Mouse (Mus musculus): Measurements from ENCODE around the gene Borcs7. TPM values are rescaled to one million over a fixed set of nuclear protein-coding genes. Genes with fewer than 3 reads are reported as not detected.

Gene Borcs7
- polyA plus RNA-seq, 1 experiment from 2014 or later = 14.4 TPM

- no peak overlapping the region for H3K4me3 ChIP-seq
- H3K4me1 ChIP-seq = peaks cover 6% of the 10 kb centered on the region
- no peaks in the 10 kb centered on the region for H3K9me3 ChIP-seq
- 88% methylated on average over 10 of the region's 10 CpGs for WGBS
- no peak overlapping the region for H3K4me2 ChIP-seq (replicated peaks)
- no peaks in the 10 kb centered on the region for H3K27me3 ChIP-seq
- no peak overlapping the region for H3K9ac ChIP-seq (replicated peaks)
- no peak for ATAC-seq (replicated peaks)
- no peak overlapping the region for H3K27ac ChIP-seq (replicated peaks)
- H3K36me3 ChIP-seq = no peaks in the 10 kb centered on the region
These were observed 21.4 kb upstream of the Borcs7 start for GRCm38 (mm10) chr19:46668263-46668662.

- ATAC-seq (replicated peaks) = no peak
- H3K9ac ChIP-seq (replicated peaks) = no peak overlapping the region
These were observed 19.9 kb upstream of the Borcs7 start for GRCm38 (mm10) chr19:46669802-46670201.

GRCm38 (mm10) chr19:46670691-46671090 is 19.0 kb upstream of the Borcs7 start:
- no peaks in the 10 kb centered on the region for H3K27me3 ChIP-seq
- no peak overlapping the region for H3K9ac ChIP-seq (replicated peaks)
- no peak; the same call in 1 of the 2 replicates for ATAC-seq (replicated peaks)
- 34% methylated on average over 13 of the region's 13 CpGs for WGBS
- H3K9me3 ChIP-seq = no peaks in the 10 kb centered on the region
- H3K4me1 ChIP-seq = peaks cover 1% of the 10 kb centered on the region; the same call in 1 of the 2 replicates
- no peak overlapping the region for H3K4me3 ChIP-seq
- H3K27ac ChIP-seq (replicated peaks) = no peak overlapping the region
- no peaks in the 10 kb centered on the region for H3K36me3 ChIP-seq
- H3K4me2 ChIP-seq (replicated peaks) = no peak overlapping the region

More at GRCm38 (mm10) chr19:46669802-46670201, 19.9 kb upstream of the Borcs7 start:
- Histone ChIP-seq H3K27me3 (no peaks in the 10 kb centered on the region), H3K9me3 (no peaks in the 10 kb centered on the region), H3K27ac (replicated peaks) (no peak overlapping the region), H3K4me2 (replicated peaks) (no peak overlapping the region), H3K36me3 (no peaks in the 10 kb centered on the region), H3K4me1 (peaks cover 6% of the 10 kb centered on the region), H3K4me3 (no peak overlapping the region)
- WGBS = 90% methylated on average over 5 of the region's 5 CpGs

- WGBS = 74% methylated on average over 5 of the region's 5 CpGs
- H3K9me3 ChIP-seq = no peaks in the 10 kb centered on the region
- H3K4me1 ChIP-seq = no peaks in the 10 kb centered on the region
- no peak within 1 kb of the TSS for H3K4me2 ChIP-seq (replicated peaks)
- H3K9ac ChIP-seq (replicated peaks) = no peak within 1 kb of the TSS
- H3K27me3 ChIP-seq = no peaks in the 10 kb centered on the region
- H3K4me3 ChIP-seq = no peak within 1 kb of the TSS
- no peaks in the 10 kb centered on the region for H3K36me3 ChIP-seq
- no peak for ATAC-seq (replicated peaks)
- H3K27ac ChIP-seq (replicated peaks) = no peak within 1 kb of the TSS
These were observed 16.8 kb upstream of the Borcs7 start, which contains the start of gene Cyp17a1 for GRCm38 (mm10) chr19:46672766-46673418. Cyp17a1 (minus strand) TSS chr19:46673172.

- no peaks in the 10 kb centered on the region for H3K27me3 ChIP-seq
- WGBS = 80% methylated on average over 3 of the region's 3 CpGs
- no peak overlapping the region for H3K9ac ChIP-seq (replicated peaks)
- no peaks in the 10 kb centered on the region for H3K36me3 ChIP-seq
- no peak overlapping the region for H3K27ac ChIP-seq (replicated peaks)
- no peaks in the 10 kb centered on the region for H3K4me1 ChIP-seq
- no peak overlapping the region for H3K4me3 ChIP-seq
- H3K4me2 ChIP-seq (replicated peaks) = no peak overlapping the region
- no peaks in the 10 kb centered on the region for H3K9me3 ChIP-seq
- no peak for ATAC-seq (replicated peaks)
These were observed 14.1 kb upstream of the Borcs7 start for GRCm38 (mm10) chr19:46675641-46676040.

GRCm38 (mm10) chr19:46679720-46680383 is 9.9 kb upstream of the Borcs7 start:
- WGBS = 69% methylated on average over 12 of the region's 12 CpGs
- H3K9me3 ChIP-seq = no peaks in the 10 kb centered on the region
- H3K4me3 ChIP-seq = no peak overlapping the region
- no peak overlapping the region for H3K9ac ChIP-seq (replicated peaks)
- no peaks in the 10 kb centered on the region for H3K36me3 ChIP-seq
- H3K4me1 ChIP-seq = no peaks in the 10 kb centered on the region
- no peak overlapping the region for H3K27ac ChIP-seq (replicated peaks)
- ATAC-seq (replicated peaks) = no peak
- no peak overlapping the region for H3K4me2 ChIP-seq (replicated peaks)
- no peaks in the 10 kb centered on the region for H3K27me3 ChIP-seq

- Histone ChIP-seq H3K27ac (replicated peaks) (peak overlapping the region; percentile 87), H3K27me3 (no peaks in the 10 kb centered on the region), H3K4me3 (peak overlapping the region; percentile 88), H3K4me1 (peaks cover 14% of the 10 kb centered on the region), H3K4me2 (replicated peaks) (peak overlapping the region; percentile 48), H3K9me3 (no peaks in the 10 kb centered on the region), H3K36me3 (no peaks in the 10 kb centered on the region), H3K9ac (replicated peaks) (peak overlapping the region; percentile 93)
- 66% methylated on average over 11 of the region's 11 CpGs for WGBS
- ATAC-seq (replicated peaks) = peak; percentile 47
These were observed 681 bp downstream of the Borcs7 start for GRCm38 (mm10) chr19:46690387-46690786.

GRCm38 (mm10) chr19:46691078-46691477 is 1.4 kb downstream of the Borcs7 start:
- Histone ChIP-seq H3K4me2 (replicated peaks) (no peak overlapping the region), H3K9ac (replicated peaks) (no peak overlapping the region), H3K27ac (replicated peaks) (no peak overlapping the region), H3K4me1 (peaks cover 14% of the 10 kb centered on the region), H3K4me3 (no peak overlapping the region), H3K9me3 (no peaks in the 10 kb centered on the region), H3K27me3 (no peaks in the 10 kb centered on the region), H3K36me3 (no peaks in the 10 kb centered on the region)
- ATAC-seq (replicated peaks) = no peak
- WGBS = 90% methylated on average over 2 of the region's 2 CpGs

- Histone ChIP-seq H3K9me3 (no peaks in the 10 kb centered on the region), H3K27me3 (no peaks in the 10 kb centered on the region), H3K4me3 (no peak overlapping the region), H3K36me3 (no peaks in the 10 kb centered on the region), H3K9ac (replicated peaks) (no peak overlapping the region), H3K27ac (replicated peaks) (no peak overlapping the region), H3K4me1 (peaks cover 14% of the 10 kb centered on the region), H3K4me2 (replicated peaks) (no peak overlapping the region)
- 78% methylated on average over 4 of the region's 4 CpGs for WGBS
- no peak for ATAC-seq (replicated peaks)
These were observed 3.4 kb downstream of the Borcs7 start for GRCm38 (mm10) chr19:46693146-46693545.

- Histone ChIP-seq H3K4me2 (replicated peaks) (no peak overlapping the region), H3K27ac (replicated peaks) (no peak overlapping the region), H3K4me1 (no peaks in the 10 kb centered on the region), H3K9ac (replicated peaks) (no peak overlapping the region), H3K9me3 (no peaks in the 10 kb centered on the region), H3K27me3 (no peaks in the 10 kb centered on the region), H3K36me3 (no peaks in the 10 kb centered on the region), H3K4me3 (no peak overlapping the region)
- no peak for ATAC-seq (replicated peaks)
- 91% methylated on average over 8 of the region's 8 CpGs for WGBS
These were observed 6.8 kb downstream of the Borcs7 start for GRCm38 (mm10) chr19:46696482-46696881.

GRCm38 (mm10) chr19:46696943-46697342 is 7.2 kb downstream of the Borcs7 start:
- Histone ChIP-seq H3K9me3 (no peaks in the 10 kb centered on the region), H3K4me3 (no peak overlapping the region), H3K4me2 (replicated peaks) (no peak overlapping the region), H3K27ac (replicated peaks) (no peak overlapping the region), H3K9ac (replicated peaks) (no peak overlapping the region), H3K27me3 (no peaks in the 10 kb centered on the region), H3K36me3 (no peaks in the 10 kb centered on the region), H3K4me1 (no peaks in the 10 kb centered on the region)
- ATAC-seq (replicated peaks) = no peak
- WGBS = 82% methylated on average over 7 of the region's 7 CpGs

GRCm38 (mm10) chr19:46697840-46698517 is 8.3 kb downstream of the Borcs7 start:
- Histone ChIP-seq H3K27me3 (no peaks in the 10 kb centered on the region), H3K4me1 (no peaks in the 10 kb centered on the region), H3K27ac (replicated peaks) (no peak overlapping the region), H3K36me3 (no peaks in the 10 kb centered on the region), H3K9ac (replicated peaks) (no peak overlapping the region), H3K4me3 (no peak overlapping the region), H3K4me2 (replicated peaks) (no peak overlapping the region), H3K9me3 (no peaks in the 10 kb centered on the region)
- ATAC-seq (replicated peaks) = no peak
- WGBS = 48% methylated on average over 19 of the region's 19 CpGs
